Comparison of ENCODE assay signal across 9 mouse cellular contexts in genomic region chr5:117158335-117159018, GRCm38 (mm10). TPM values are rescaled to one million over a fixed set of nuclear protein-coding genes. Genes with fewer than 3 reads are reported as not detected.
A peak's percentile ranks its signal among the peaks of the same experiment; 100 is the strongest.
DNase-seq lines count a peak whose midpoint lies in the region; TF ChIP-seq lines count a peak whose summit lies in the region.
"Had no signal": no experiment of that assay in that cellular context is flagged by ENCODE, and none has a peak within 500 bp of the region (broad histone marks: within the 10 kb centered on the region; RNA-seq: fewer than 3 reads in every experiment).

No protein-coding gene starts in this region.

- DNase-seq in layer of hippocampus, adult 2 months (ENCODE audit: low spot score in 2 of 2): no peak
- no peak for DNase-seq in layer of hippocampus, adult 18-20 months (ENCODE audit: low spot score in 2 of 2)
- DNase-seq in brain, adult 2 months (ENCODE audit: low read depth, low spot score): peak; percentile 41
- peak; percentile 63 for DNase-seq in kidney, adult 2 months
- DNase-seq in right cerebral cortex, adult 2 months (ENCODE audit: low spot score in 2 of 2): no peak
- DNase-seq in layer of hippocampus, postnatal 14 days (ENCODE audit: low spot score in 2 of 2): no peak
- no peak for DNase-seq in right cerebral cortex, postnatal 25 days

- no peak overlapping the region for H3K4me3 ChIP-seq in layer of hippocampus, adult 2 months
- no peak overlapping the region for H3K4me3 ChIP-seq in kidney, adult 2 months (ENCODE audit: insufficient read depth, low read depth, low read length)
- peak overlapping the region; percentile 18 for H3K4me3 ChIP-seq in megakaryocyte, embryonic 14.5 days (replicated peaks)
- H3K4me3 ChIP-seq: neural tube, embryonic 13.5 days had no signal

- peaks cover 6% of the 10 kb centered on the region; the same call in 1 of the 2 replicates for H3K4me1 ChIP-seq in kidney, adult 2 months (ENCODE audit: control insufficient read depth, insufficient read depth, low read length)
- H3K4me1 ChIP-seq in megakaryocyte, embryonic 14.5 days: peaks cover 90% of the 10 kb centered on the region
- H3K4me1 ChIP-seq: neural tube, embryonic 13.5 days had no signal

- H3K27ac ChIP-seq in layer of hippocampus, adult 2 months: 0 out of 2 replicates have a peak overlapping the region, but pooled peaks have one; percentile 2
- peak overlapping the region; percentile 8; the same call in 1 of the 2 replicates for H3K27ac ChIP-seq in kidney, adult 2 months (ENCODE audit: insufficient read depth, low read depth, low read length)
- H3K27ac ChIP-seq: neural tube, embryonic 13.5 days had no signal

- H3K9me3 ChIP-seq in megakaryocyte, embryonic 14.5 days: no peaks in the 10 kb centered on the region
- H3K9me3 ChIP-seq: neural tube, embryonic 13.5 days had no signal

- no peaks in the 10 kb centered on the region for H3K27me3 ChIP-seq in kidney, adult 2 months (replicated peaks; ENCODE audit: control insufficient read depth, insufficient read depth, low read length)
- H3K27me3 ChIP-seq in megakaryocyte, embryonic 14.5 days (replicated peaks): no peaks in the 10 kb centered on the region
- H3K27me3 ChIP-seq: neural tube, embryonic 13.5 days had no signal

- no peak for TF ChIP-seq CTCF in layer of hippocampus, adult 2 months (conservative IDR thresholded peaks at IDR 0.05)
- TF ChIP-seq CTCF in kidney, adult 2 months (conservative IDR thresholded peaks at IDR 0.05; ENCODE audit: insufficient read depth, insufficient read length, low read depth, low read length): no peak

- WGBS in kidney, adult 2 months: 52% methylated on average over 7 of the region's 7 CpGs

- no peaks in the 10 kb centered on the region for H3K36me3 ChIP-seq in kidney, adult 2 months (ENCODE audit: control insufficient read depth, insufficient read depth, low read length)
- peaks cover 95% of the 10 kb centered on the region for H3K36me3 ChIP-seq in megakaryocyte, embryonic 14.5 days (replicated peaks; ENCODE audit: low read length)
- H3K36me3 ChIP-seq: neural tube, embryonic 13.5 days had no signal

- TF ChIP-seq POLR2A in kidney, adult 2 months (IDR thresholded peaks at IDR 0.05; ENCODE audit: low read depth, low read length): no peak

RNA-seq across cellular contexts. Expression of gene Taok3, which starts 38.5 kb away (rescaled TPM):
- 10 to 100 TPM; 57.0 to 60.8 TPM for total RNA-seq in layer of hippocampus, adult 2 months (2021)
- total RNA-seq in layer of hippocampus, adult 18-20 months (2021): 10 to 100 TPM; 59.1 to 61.8 TPM
- 11.1 and 11.3 TPM in 2 replicates for polyA plus RNA-seq in kidney, adult 2 months (2012; rRNA removed)
- 75.0 and 157 TPM in 2 replicates for polyA plus RNA-seq in megakaryocyte, embryonic 14.5 days (2012; ENCODE audit: insufficient read depth, low replicate concordance)
- total RNA-seq in layer of hippocampus, postnatal 14 days (2021): 10 to 100 TPM; 58.2 to 58.9 TPM

RNA-seq across cellular contexts. Expression of gene Suds3, which starts 42.6 kb away (rescaled TPM):
- total RNA-seq in layer of hippocampus, adult 2 months (2021): 100 to 1,000 TPM; 112 to 130 TPM
- total RNA-seq in layer of hippocampus, adult 18-20 months (2021): 100 to 1,000 TPM; 132 to 151 TPM
- polyA plus RNA-seq in kidney, adult 2 months (2012; rRNA removed): 84.9 and 85.8 TPM in 2 replicates
- 37.1 and 38.0 TPM in 2 replicates for polyA plus RNA-seq in megakaryocyte, embryonic 14.5 days (2012; ENCODE audit: insufficient read depth, low replicate concordance)
- 100 to 1,000 TPM in 1 of 2 experiments, 10 to 100 TPM in 1; 96.6 to 110 TPM for total RNA-seq in layer of hippocampus, postnatal 14 days (2021)

Comparison
In these comparisons a context has a peak if more than half of its experiments do, and no peak if none do; other contexts are left out.
1. DNase-seq: peak in brain, adult 2 months (single experiment) and kidney, adult 2 months (single experiment); none in layer of hippocampus, adult 2 months (0 of 2), layer of hippocampus, adult 18-20 months (0 of 2), right cerebral cortex, adult 2 months (0 of 2), layer of hippocampus, postnatal 14 days (0 of 2) and right cerebral cortex, postnatal 25 days (single experiment).